Mouse (Mus musculus): Measurements from ENCODE around the gene Kazald1. TPM values are rescaled to one million over a fixed set of nuclear protein-coding genes. Genes with fewer than 3 reads are reported as not detected.

Gene Kazald1
- polyA plus RNA-seq, 1 experiment from 2014 or later: 0.86 TPM

- Histone ChIP-seq H3K4me3 (replicated peaks) (no peak overlapping the region), H3K9ac (no peak overlapping the region), H3K27me3 (peaks cover 5% of the 10 kb centered on the region; the same call in 1 of the 2 replicates), H3K9me3 (no peaks in the 10 kb centered on the region), H3K4me1 (peaks cover 21% of the 10 kb centered on the region), H3K27ac (no peak overlapping the region), H3K36me3 (replicated peaks) (peaks cover 19% of the 10 kb centered on the region), H3K4me2 (no peak overlapping the region)
- 86% methylated on average over 6 of the region's 6 CpGs for WGBS
- ATAC-seq (ENCODE audit: low FRiP score): no peak
These were observed 19.9 kb upstream of the Kazald1 start for GRCm38 (mm10) chr19:45054892-45055690.

- peaks cover 21% of the 10 kb centered on the region for H3K4me1 ChIP-seq
- peak overlapping the region; percentile 13; the same call in 1 of the 2 replicates for H3K27ac ChIP-seq
- H3K36me3 ChIP-seq (replicated peaks): peaks cover 19% of the 10 kb centered on the region
- H3K9ac ChIP-seq: no peak overlapping the region
- no peaks in the 10 kb centered on the region for H3K9me3 ChIP-seq
- 57% methylated on average over 4 of the region's 4 CpGs for WGBS
- ATAC-seq (ENCODE audit: low FRiP score): no peak
- H3K4me2 ChIP-seq: peak overlapping the region; percentile 13; the same call in 1 of the 2 replicates
- H3K27me3 ChIP-seq: peaks cover 5% of the 10 kb centered on the region; the same call in 1 of the 2 replicates
- no peak overlapping the region for H3K4me3 ChIP-seq (replicated peaks)
These were observed 18.7 kb upstream of the Kazald1 start for GRCm38 (mm10) chr19:45056364-45056763.

GRCm38 (mm10) chr19:45056908-45057698 lies 17.9 kb upstream of the Kazald1 start:
- Histone ChIP-seq H3K4me3 (replicated peaks) (peak overlapping the region; percentile 59; the same call in 1 of the 2 replicates), H3K27me3 (peaks cover 5% of the 10 kb centered on the region; the same call in 1 of the 2 replicates), H3K4me2 (peak overlapping the region; percentile 72), H3K9me3 (no peaks in the 10 kb centered on the region), H3K36me3 (replicated peaks) (peaks cover 19% of the 10 kb centered on the region), H3K27ac (peak overlapping the region; percentile 96; the same call in 1 of the 2 replicates), H3K4me1 (peaks cover 21% of the 10 kb centered on the region), H3K9ac (no peak overlapping the region)
- ATAC-seq (ENCODE audit: low FRiP score): no peak
- WGBS: 79% methylated on average over 7 of the region's 7 CpGs

- Histone ChIP-seq H3K36me3 (replicated peaks) (peaks cover 15% of the 10 kb centered on the region), H3K27me3 (peaks cover 5% of the 10 kb centered on the region; the same call in 1 of the 2 replicates), H3K9ac (peak overlapping the region; percentile 81), H3K4me1 (peaks cover 21% of the 10 kb centered on the region), H3K9me3 (no peaks in the 10 kb centered on the region), H3K4me2 (peak overlapping the region; percentile 72), H3K4me3 (replicated peaks) (peak overlapping the region; percentile 59), H3K27ac (peak overlapping the region; percentile 96)
- WGBS: 46% methylated on average over 7 of the region's 7 CpGs
- no peak for ATAC-seq (ENCODE audit: low FRiP score)
These were observed 17.3 kb upstream of the Kazald1 start for GRCm38 (mm10) chr19:45057724-45058112.

GRCm38 (mm10) chr19:45058113-45058839 lies 16.8 kb upstream of the Kazald1 start:
- H3K9me3 ChIP-seq: no peaks in the 10 kb centered on the region
- peak overlapping the region; percentile 72 for H3K4me2 ChIP-seq
- ATAC-seq (ENCODE audit: low FRiP score): peak; percentile 93
- peaks cover 11% of the 10 kb centered on the region for H3K36me3 ChIP-seq (replicated peaks)
- under 1% methylated on average over 34 of the region's 34 CpGs for WGBS
- peaks cover 3% of the 10 kb centered on the region; the same call in 1 of the 2 replicates for H3K27me3 ChIP-seq
- H3K27ac ChIP-seq: peak overlapping the region; percentile 96
- peak overlapping the region; percentile 81 for H3K9ac ChIP-seq
- H3K4me3 ChIP-seq (replicated peaks): peak overlapping the region; percentile 59
- peaks cover 21% of the 10 kb centered on the region for H3K4me1 ChIP-seq

GRCm38 (mm10) chr19:45058841-45059240 lies 16.2 kb upstream of the Kazald1 start:
- Histone ChIP-seq H3K27ac (peak overlapping the region; percentile 96), H3K36me3 (replicated peaks) (peaks cover 7% of the 10 kb centered on the region), H3K9me3 (no peaks in the 10 kb centered on the region), H3K4me1 (peaks cover 22% of the 10 kb centered on the region), H3K4me3 (replicated peaks) (peak overlapping the region; percentile 59), H3K27me3 (peaks cover 3% of the 10 kb centered on the region), H3K4me2 (peak overlapping the region; percentile 72), H3K9ac (peak overlapping the region; percentile 81)
- ATAC-seq (ENCODE audit: low FRiP score): no peak
- under 1% methylated on average over 14 of the region's 14 CpGs for WGBS

GRCm38 (mm10) chr19:45063565-45064292 lies 11.3 kb upstream of the Kazald1 start:
- H3K36me3 ChIP-seq (replicated peaks): no peaks in the 10 kb centered on the region
- WGBS: 40% methylated on average over 19 of the region's 20 CpGs
- H3K9ac ChIP-seq: peak overlapping the region; percentile 36; the same call in 1 of the 2 replicates
- peak; percentile 20; the same call in 1 of the 2 replicates for ATAC-seq (ENCODE audit: low FRiP score)
- H3K4me3 ChIP-seq (replicated peaks): no peak overlapping the region
- H3K27ac ChIP-seq: no peak overlapping the region
- peak overlapping the region; percentile 30 for H3K4me2 ChIP-seq
- peaks cover 15% of the 10 kb centered on the region for H3K4me1 ChIP-seq
- H3K9me3 ChIP-seq: no peaks in the 10 kb centered on the region
- peaks cover 52% of the 10 kb centered on the region for H3K27me3 ChIP-seq

- no peak overlapping the region for H3K4me2 ChIP-seq
- no peak overlapping the region for H3K9ac ChIP-seq
- no peaks in the 10 kb centered on the region for H3K9me3 ChIP-seq
- no peaks in the 10 kb centered on the region for H3K36me3 ChIP-seq (replicated peaks)
- H3K4me3 ChIP-seq (replicated peaks): no peak overlapping the region
- ATAC-seq (ENCODE audit: low FRiP score): no peak
- H3K27me3 ChIP-seq: peaks cover 67% of the 10 kb centered on the region
- WGBS: 4% methylated on average over 21 of the region's 21 CpGs
- H3K27ac ChIP-seq: no peak overlapping the region
- H3K4me1 ChIP-seq: peaks cover 9% of the 10 kb centered on the region
These were observed 9.8 kb upstream of the Kazald1 start for GRCm38 (mm10) chr19:45065226-45065625.

- Histone ChIP-seq H3K4me3 (replicated peaks) (no peak overlapping the region), H3K4me1 (peaks cover 9% of the 10 kb centered on the region), H3K9me3 (no peaks in the 10 kb centered on the region), H3K27me3 (peaks cover 83% of the 10 kb centered on the region), H3K36me3 (replicated peaks) (no peaks in the 10 kb centered on the region), H3K9ac (no peak overlapping the region), H3K27ac (no peak overlapping the region), H3K4me2 (no peak overlapping the region)
- no peak for ATAC-seq (ENCODE audit: low FRiP score)
- WGBS: 12% methylated on average over 17 of the region's 17 CpGs
These were observed 7.9 kb upstream of the Kazald1 start for GRCm38 (mm10) chr19:45067170-45067569.

- no peak overlapping the region for H3K27ac ChIP-seq
- peaks cover 9% of the 10 kb centered on the region for H3K4me1 ChIP-seq
- no peak overlapping the region for H3K4me3 ChIP-seq (replicated peaks)
- H3K9ac ChIP-seq: no peak overlapping the region
- no peaks in the 10 kb centered on the region for H3K36me3 ChIP-seq (replicated peaks)
- peaks cover 85% of the 10 kb centered on the region for H3K27me3 ChIP-seq
- ATAC-seq (ENCODE audit: low FRiP score): no peak
- H3K9me3 ChIP-seq: no peaks in the 10 kb centered on the region
- H3K4me2 ChIP-seq: no peak overlapping the region
- 77% methylated on average over 7 of the region's 7 CpGs for WGBS
These were observed 7.1 kb upstream of the Kazald1 start for GRCm38 (mm10) chr19:45067758-45068510.
